Mouse (Mus musculus) left cerebral cortex, postnatal 14 days (tissue): ENCODE data around the gene Nme2. TPM values are rescaled to one million over a fixed set of nuclear protein-coding genes. Genes with fewer than 3 reads are reported as not detected.

Experiments
- DNase-seq, 2 experiments: peaks; one replicate each; pipeline ENCODE4 v3.0.0; 2021 to 2022; ENCODE audit warnings: low spot score in 2 of 2, mixed read lengths in 1 of 2
- intact Hi-C: fragments of 180-260 bp; cut with DNase I; formaldehyde crosslinking; loops from one replicate; pipeline ENCODE4 v1.15.1; 2025
- long read RNA-seq, 2 experiments: library from polyadenylated mRNA; stranded (forward); transcript quantifications; one replicate each; pipeline ENCODE4 v2.0.0; 2021
- total RNA-seq, 2 experiments: library from RNA; stranded (reverse); gene quantifications; 2 replicates each; pipeline ENCODE4 v1.2.3; 2021

Nme2 gene
- total RNA-seq = 100 to 1,000 TPM in 1 of 2 experiments, 10 to 100 TPM in 1; 93.0 to 113 TPM
- long read RNA-seq, experiment 1, transcript Nme2-201 (5 exons, 1,012 nt) = major isoform, 73 of 128 reads
- long read RNA-seq, experiment 1, transcript Nme2-202 (4 exons, 734 nt) = minor isoform, 54 of 128 reads
- long read RNA-seq, experiment 1, partial matches to known transcripts = 1 of 128 reads
- long read RNA-seq, experiment 1, other reads (novel, unspliced or antisense) = 0 of 128 reads
- long read RNA-seq, experiment 2, transcript Nme2-201 (5 exons, 1,012 nt) = major isoform, 57 of 93 reads
- long read RNA-seq, experiment 2, transcript Nme2-202 (4 exons, 734 nt) = minor isoform, 36 of 93 reads
- long read RNA-seq, experiment 2, partial matches to known transcripts = 0 of 93 reads
- long read RNA-seq, experiment 2, other reads (novel, unspliced or antisense) = 0 of 93 reads

GRCm38 (mm10) chr11:93956159-93956558, at the start of gene Nme2:
TSS of gene Nme2 (minus strand) at chr11:93956259.
- no peak for DNase-seq
- intact Hi-C loops = no loop called here

GRCm38 (mm10) chr11:94003346-94003745, 47.3 kb upstream of the Nme2 start:
- DNase-seq = no peak
- intact Hi-C loops = no loop called here

DNA sequence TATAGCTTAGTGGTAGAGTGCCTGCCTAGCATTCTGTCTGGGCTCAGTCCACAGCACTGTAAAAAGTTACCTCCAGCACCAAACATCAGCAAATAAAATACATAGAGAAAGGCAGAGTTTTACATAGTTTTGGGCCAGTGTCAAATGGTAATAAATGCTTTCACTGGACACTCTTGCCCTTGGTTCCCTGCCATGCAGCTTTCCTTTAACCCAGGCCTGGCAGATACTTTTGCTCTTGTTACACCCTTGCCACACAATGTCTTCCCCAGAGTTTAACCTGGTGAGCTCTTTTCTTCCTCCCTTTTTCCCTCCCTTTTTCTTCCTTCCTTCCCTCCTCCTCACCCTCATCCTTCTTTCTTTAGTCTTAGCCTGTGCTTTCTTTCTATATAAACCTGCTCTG, 43.2 kb upstream of the Nme2 start:
- intact Hi-C loops = no loop called here
- DNase-seq = no peak

DNA sequence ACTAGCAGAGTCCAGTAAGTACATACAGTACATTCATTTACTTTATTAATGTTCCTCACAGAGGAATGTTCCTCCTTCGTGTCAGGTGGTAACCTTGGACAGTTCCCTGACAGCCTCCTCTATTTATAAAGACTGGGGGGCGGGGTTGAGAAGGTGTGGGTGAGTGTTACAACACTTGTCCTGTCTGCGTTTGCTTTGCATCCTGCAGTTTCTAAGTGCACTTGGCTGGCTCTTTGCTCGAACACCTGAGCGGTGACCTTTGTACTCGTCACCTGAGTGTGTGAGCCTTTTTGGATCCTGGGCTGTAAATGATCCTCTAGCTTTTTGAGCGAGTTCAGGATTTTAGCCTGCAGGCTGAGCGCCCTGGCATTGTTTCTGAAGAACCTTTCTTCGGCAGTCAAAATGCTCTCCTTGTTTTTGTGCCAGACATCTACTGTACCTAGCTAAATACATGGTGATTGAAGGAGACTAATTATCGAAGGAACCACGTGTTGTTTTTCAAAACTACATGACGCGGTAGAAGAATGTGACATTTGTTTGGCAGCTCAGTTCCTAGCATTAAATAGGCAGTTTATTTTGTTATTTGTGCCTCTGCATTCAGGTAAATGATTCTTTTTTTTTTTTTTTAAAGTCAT, 41.2 kb upstream of the Nme2 start:
- intact Hi-C loops = no loop called here

DNA sequence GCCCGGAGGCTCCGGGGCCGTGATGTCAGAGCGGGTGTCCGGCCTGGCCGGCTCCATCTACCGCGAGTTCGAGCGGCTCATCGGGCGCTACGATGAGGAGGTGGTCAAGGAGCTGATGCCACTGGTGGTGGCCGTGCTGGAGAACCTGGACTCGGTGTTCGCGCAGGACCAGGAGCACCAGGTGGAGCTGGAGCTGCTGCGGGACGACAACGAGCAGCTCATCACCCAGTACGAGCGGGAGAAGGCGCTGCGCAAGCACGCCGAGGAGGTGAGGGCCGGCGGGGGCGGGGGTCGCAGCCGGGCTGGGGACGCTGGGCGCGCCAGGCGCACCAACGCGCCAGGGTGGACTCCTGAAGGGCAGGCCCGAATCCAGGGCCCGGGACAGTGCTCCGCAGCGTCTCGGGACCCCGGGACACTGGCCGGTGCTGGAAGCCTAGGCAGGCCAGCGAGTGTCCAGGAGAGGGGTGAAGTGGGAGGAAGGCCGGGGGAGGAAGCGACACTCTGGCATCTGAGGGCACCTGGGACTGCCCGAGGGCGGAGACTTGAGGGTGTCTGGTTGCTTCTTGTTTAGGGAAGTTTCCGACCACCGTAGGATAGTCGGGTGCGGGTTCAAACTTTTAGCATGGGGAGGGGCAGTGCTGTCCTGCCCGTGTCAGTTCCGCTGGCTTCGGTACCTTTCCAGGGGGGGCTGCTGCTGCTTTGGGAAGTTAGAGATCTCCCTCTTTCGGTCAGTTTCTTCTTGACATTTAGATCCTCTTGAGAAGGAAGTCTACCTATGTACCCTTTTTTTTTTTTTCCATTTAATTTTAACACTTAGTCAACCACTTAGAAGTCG, 40.5 kb upstream of the Nme2 start:
- intact Hi-C loops = no loop called here
- DNase-seq = peak; percentile 16 to 32

More for the DNA sequence above, 41.2 kb upstream of the Nme2 start:
- peak; percentile 8 to 15 for DNase-seq

GRCm38 (mm10) chr11:93995720-93996305, 39.8 kb upstream of the Nme2 start, which contains the start of gene Spag9:
TSS of gene Spag9 (plus strand) at chr11:93996091.
- DNase-seq = peak; percentile 91
- intact Hi-C loops = loop anchor here (2.0 kb wide), 1 partner anchor 27 kb away; the partner anchor contains the start of genes Gm20390 and Nme1

GRCm38 (mm10) chr11:93995111-93995719, 39.2 kb upstream of the Nme2 start:
- intact Hi-C loops = loop anchor here (2.0 kb wide), 1 partner anchor 26 kb away; the partner anchor contains the start of genes Gm20390 and Nme1
- DNase-seq = peak; percentile 73 to 88

GRCm38 (mm10) chr11:93994531-93994930, 38.5 kb upstream of the Nme2 start:
- DNase-seq = no peak
- intact Hi-C loops = loop anchor here (2.0 kb wide), 1 partner anchor 26 kb away; the partner anchor contains the start of genes Gm20390 and Nme1

- intact Hi-C loops = no loop called here
- DNase-seq = no peak
Observed at GRCm38 (mm10) chr11:93988328-93989062, 32.4 kb upstream of the Nme2 start.

- no peak for DNase-seq
- intact Hi-C loops = no loop called here
Observed at GRCm38 (mm10) chr11:93987625-93988327, 31.7 kb upstream of the Nme2 start.

DNA sequence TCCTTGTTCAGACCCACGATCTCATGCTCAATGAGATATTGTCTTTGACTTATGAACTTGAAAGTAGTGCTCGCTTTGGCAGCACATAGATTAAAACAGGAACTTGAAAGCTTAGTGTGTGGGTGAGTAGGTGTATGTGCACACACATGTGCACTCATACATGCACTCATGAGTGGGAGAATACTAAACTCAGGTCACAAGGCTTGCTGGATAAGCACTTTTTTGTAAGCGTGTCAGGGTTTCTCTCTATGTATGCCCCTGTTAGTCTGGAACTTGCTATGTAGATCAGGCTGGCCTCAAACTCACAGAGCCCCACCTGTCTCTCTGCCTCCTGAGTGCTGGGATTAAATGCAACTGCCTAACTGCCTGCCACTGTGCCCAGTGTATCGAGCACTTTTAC, 31.0 kb upstream of the Nme2 start:
- intact Hi-C loops = no loop called here
- no peak for DNase-seq

- intact Hi-C loops = no loop called here
- DNase-seq = no peak
Observed at GRCm38 (mm10) chr11:93986298-93986697, 30.2 kb upstream of the Nme2 start.

- DNase-seq = no peak
- intact Hi-C loops = no loop called here
Observed at GRCm38 (mm10) chr11:93985265-93985664, 29.2 kb upstream of the Nme2 start.

DNA sequence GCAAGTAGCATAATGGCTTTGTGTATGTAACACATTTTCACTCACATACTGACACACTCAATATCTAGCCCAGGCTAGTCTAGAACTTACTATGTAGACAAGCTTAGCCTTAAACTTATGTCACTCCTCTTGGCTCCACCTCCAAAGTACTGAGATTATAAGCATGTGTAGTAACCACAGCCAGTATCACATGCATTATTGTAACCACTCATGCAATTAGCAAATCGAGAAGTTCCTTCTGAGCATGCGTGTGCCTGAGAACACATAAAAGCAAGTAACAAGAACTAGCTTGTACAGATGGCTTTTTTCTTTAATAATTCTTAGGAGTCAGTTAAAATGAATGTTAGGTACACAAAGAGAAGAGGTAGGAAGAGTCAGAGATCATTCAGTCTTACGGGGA, 28.6 kb upstream of the Nme2 start:
- intact Hi-C loops = no loop called here
- no peak for DNase-seq

- no peak for DNase-seq
- intact Hi-C loops = no loop called here
Observed at GRCm38 (mm10) chr11:93979502-93980049, 23.5 kb upstream of the Nme2 start.

GRCm38 (mm10) chr11:93972951-93973350, 16.9 kb upstream of the Nme2 start:
- intact Hi-C loops = no loop called here

DNA sequence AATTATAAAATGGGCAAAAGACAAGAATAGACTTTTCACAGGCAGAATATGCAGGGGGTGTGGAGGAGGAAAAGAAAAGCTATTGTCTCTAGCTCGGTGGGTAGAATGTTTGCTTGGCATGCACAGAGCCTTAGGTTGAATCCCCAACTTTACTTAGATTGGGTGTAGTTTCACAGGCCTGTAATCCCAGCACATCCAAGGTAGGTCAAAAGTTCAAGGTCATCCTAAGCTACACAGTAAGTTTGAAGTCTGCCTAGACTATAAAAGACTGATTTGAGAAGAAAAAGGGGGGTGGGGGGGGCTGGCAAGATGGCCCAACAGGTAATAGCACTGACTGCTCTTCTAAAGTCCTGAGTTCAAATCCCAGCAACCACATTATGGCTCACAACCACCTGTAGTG, 13.7 kb upstream of the Nme2 start:
- intact Hi-C loops = loop anchor here (2.0 to 10.0 kb wide), 3 partner anchors 25 to 255 kb away; no protein-coding TSS in a partner anchor
- DNase-seq = no peak

More at GRCm38 (mm10) chr11:93972951-93973350, 16.9 kb upstream of the Nme2 start:
- no peak for DNase-seq
